ENCODE assay signal across 8 mouse cellular contexts in the genomic region with DNA sequence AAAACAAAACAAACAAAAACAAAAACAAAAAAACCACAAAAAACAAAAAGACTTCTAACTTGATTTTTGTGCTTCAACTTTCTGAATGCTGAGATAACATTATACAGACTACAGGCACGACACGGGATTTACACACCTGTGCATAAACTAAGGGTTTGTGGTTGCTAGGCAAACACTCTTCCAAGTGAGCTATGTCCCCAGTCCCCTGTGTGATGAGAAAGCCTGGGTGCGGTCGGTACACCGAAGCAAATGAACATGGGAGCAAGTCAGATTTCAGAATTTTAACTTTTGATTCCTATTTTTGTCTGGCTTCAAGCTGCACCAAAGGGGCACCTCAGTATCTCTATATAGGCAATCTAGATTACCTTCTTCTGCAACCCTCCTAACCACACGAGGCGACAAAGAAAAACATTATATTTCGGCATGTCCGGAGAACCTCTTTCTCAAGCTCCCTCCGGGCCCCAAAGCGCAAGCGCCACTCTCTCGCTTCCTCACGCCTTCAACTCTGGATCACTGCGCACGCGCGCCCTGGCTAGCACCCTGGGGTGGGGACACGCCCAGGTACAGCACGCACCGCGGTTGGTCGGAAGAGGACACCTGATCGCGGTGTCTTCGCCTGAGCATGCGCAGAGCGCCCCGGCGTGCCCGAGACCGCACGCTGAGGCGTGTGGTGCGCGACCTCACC. TPM values are rescaled to one million over a fixed set of nuclear protein-coding genes. Genes with fewer than 3 reads are reported as not detected.
DNase-seq lines count a peak whose midpoint lies in the region; ATAC-seq and TF ChIP-seq lines count a peak whose summit lies in the region.

Gene Parp6 (plus strand): TSS at position 663 of the 685 bp plus-strand sequence.

- no peaks in the 10 kb centered on the region for H3K9me3 ChIP-seq in MEL (replicated peaks; ENCODE audit: insufficient read depth, low read length)
- H3K9me3 ChIP-seq in forebrain, postnatal 0 days (ENCODE audit: low read length) = no peaks in the 10 kb centered on the region
- H3K9me3 ChIP-seq in lung, embryonic 15.5 days = no peaks in the 10 kb centered on the region

- H3K36me3 ChIP-seq in MEL (ENCODE audit: control insufficient read depth in 1 of 2, insufficient read depth in 2 of 2, low read length in 2 of 2) = peaks cover 0 to 10% of the 10 kb centered on the region in 2 experiments; a peak in 2 of 4 replicates
- H3K36me3 ChIP-seq in forebrain, postnatal 0 days (ENCODE audit: insufficient read depth) = no peaks in the 10 kb centered on the region
- no peaks in the 10 kb centered on the region for H3K36me3 ChIP-seq in lung, embryonic 15.5 days

- peak; percentile 98 for ATAC-seq in forebrain, postnatal 0 days
- peak; percentile 99 for ATAC-seq in lung, embryonic 15.5 days (ENCODE audit: borderline replicate concordance, extremely low read depth, low FRiP score, low TSS enrichment)

- no peak for TF ChIP-seq EP300 in MEL (IDR thresholded peaks at IDR 0.05; ENCODE audit: low read depth in 1 of 2, low read length in 2 of 2)

- TF ChIP-seq RAD21 in MEL (IDR thresholded peaks at IDR 0.05; ENCODE audit: low read depth, low read length) = no peak

- H3K9ac ChIP-seq in MEL (ENCODE audit: control insufficient read depth, low read depth, low read length, poor library complexity, severe bottlenecking) = peak within 1 kb of the TSS; percentile 85
- H3K9ac ChIP-seq in forebrain, postnatal 0 days = peak within 1 kb of the TSS; percentile 84
- peak within 1 kb of the TSS; percentile 88 for H3K9ac ChIP-seq in lung, embryonic 15.5 days

- H3K27me3 ChIP-seq in MEL (ENCODE audit: control insufficient read depth in 1 of 2, insufficient read depth in 2 of 2, low read length in 2 of 2) = no peaks in the 10 kb centered on the region
- no peaks in the 10 kb centered on the region for H3K27me3 ChIP-seq in cerebellum, adult 2 months (ENCODE audit: control insufficient read depth, insufficient read depth, low read length)
- H3K27me3 ChIP-seq in forebrain, postnatal 0 days (ENCODE audit: insufficient read depth, low read length) = no peaks in the 10 kb centered on the region
- H3K27me3 ChIP-seq in lung, embryonic 15.5 days = no peaks in the 10 kb centered on the region

- peaks cover 6% of the 10 kb centered on the region; the same call in 1 of the 2 replicates for H3K79me2 ChIP-seq in MEL (ENCODE audit: control insufficient read depth, insufficient read depth, low read length, poor library complexity)

- peak within 1 kb of the TSS; percentile 73 for H3K27ac ChIP-seq in MEL (ENCODE audit: control insufficient read depth, low read depth, low read length)
- peak within 1 kb of the TSS; percentile 69 for H3K27ac ChIP-seq in cerebellum, adult 2 months (ENCODE audit: insufficient read depth, low read length)
- peak within 1 kb of the TSS; percentile 84 for H3K27ac ChIP-seq in forebrain, postnatal 0 days (ENCODE audit: low read depth, low read length)
- H3K27ac ChIP-seq in lung, embryonic 15.5 days = peak within 1 kb of the TSS; percentile 94

- peak in 1 of 3 experiments; percentile 39; a peak in 2 of 6 replicates for TF ChIP-seq CTCF in MEL (IDR thresholded peaks at IDR 0.05 in 2 of 3, conservative IDR thresholded peaks at IDR 0.05 in 1 of 3; ENCODE audit: control insufficient read depth in 1 of 3, insufficient read depth in 1 of 3, low read depth in 2 of 3, low read length in 3 of 3, poor library complexity in 1 of 3, severe bottlenecking in 1 of 3)
- peak; percentile 24; the same call in 1 of the 2 replicates for TF ChIP-seq CTCF in cerebellum, adult 2 months (IDR thresholded peaks at IDR 0.05; ENCODE audit: borderline replicate concordance, insufficient read depth, low read depth, low read length)
- TF ChIP-seq CTCF in forebrain, postnatal 0 days (IDR thresholded peaks at IDR 0.05; ENCODE audit: low read depth) = peak; percentile 27; the same call in 1 of the 2 replicates

- peak; percentile 99 for DNase-seq in MEL (ENCODE audit: low read depth, low spot score)
- DNase-seq in cerebellum, adult 2 months = peak; percentile 100
- peak; percentile 100 for DNase-seq in forebrain, postnatal 0 days
- peak; percentile 100 for DNase-seq in heart, postnatal 4 days
- peak; percentile 99 for DNase-seq in layer of hippocampus, adult 8-10 months (ENCODE audit: low spot score in 2 of 2)
- peak; percentile 100 for DNase-seq in ovary, adult 18-20 months (ENCODE audit: low spot score)
- DNase-seq in thymus, postnatal 0 days (ENCODE audit: low spot score) = peak; percentile 100

- peak; percentile 11 to 97; a peak in 2 of 4 replicates for TF ChIP-seq POLR2A in MEL (IDR thresholded peaks at IDR 0.05; ENCODE audit: control insufficient read depth in 1 of 2, insufficient read depth in 1 of 2, low read depth in 1 of 2, low read length in 2 of 2, poor library complexity in 1 of 2)
- TF ChIP-seq POLR2A in cerebellum, adult 2 months (IDR thresholded peaks at IDR 0.05; ENCODE audit: borderline replicate concordance, insufficient read depth, low read length) = peak; percentile 90; the same call in 1 of the 2 replicates

- H3K4me1 ChIP-seq in MEL (ENCODE audit: control insufficient read depth in 1 of 2, insufficient read depth in 2 of 2, low read length in 2 of 2) = peaks cover 0 to 10% of the 10 kb centered on the region in 2 experiments; a peak in 2 of 4 replicates
- peaks cover 2% of the 10 kb centered on the region; the same call in 1 of the 2 replicates for H3K4me1 ChIP-seq in cerebellum, adult 2 months (ENCODE audit: control insufficient read depth, insufficient read depth, low read length)
- H3K4me1 ChIP-seq in forebrain, postnatal 0 days (ENCODE audit: insufficient read depth) = peaks cover 20% of the 10 kb centered on the region
- H3K4me1 ChIP-seq in lung, embryonic 15.5 days = peaks cover 9% of the 10 kb centered on the region

- H3K4me2 ChIP-seq in forebrain, postnatal 0 days (ENCODE audit: low read depth) = peak within 1 kb of the TSS; percentile 62
- peak within 1 kb of the TSS; percentile 59 for H3K4me2 ChIP-seq in lung, embryonic 15.5 days

- peak within 1 kb of the TSS; percentile 92 to 98 for H3K4me3 ChIP-seq in MEL (ENCODE audit: control insufficient read depth in 1 of 2, insufficient read depth in 1 of 2, low read depth in 2 of 2, low read length in 2 of 2)
- peak within 1 kb of the TSS; percentile 87 for H3K4me3 ChIP-seq in cerebellum, adult 2 months (replicated peaks; ENCODE audit: insufficient read depth, low read depth, low read length)
- peak within 1 kb of the TSS; percentile 94 for H3K4me3 ChIP-seq in forebrain, postnatal 0 days (ENCODE audit: low read depth, low read length)
- H3K4me3 ChIP-seq in lung, embryonic 15.5 days = peak within 1 kb of the TSS; percentile 91

- WGBS in cerebellum, adult 2 months = under 1% methylated on average over 36 of the region's 36 CpGs
- WGBS in forebrain, postnatal 0 days = 1% methylated on average over 36 of the region's 36 CpGs
- under 1% methylated on average over 36 of the region's 36 CpGs for WGBS in lung, embryonic 15.5 days

TF ChIP-seq in MEL, 35 proteins besides CTCF, POLR2A, EP300 and RAD21:
- TF ChIP-seq ZMIZ1 (IDR thresholded peaks at IDR 0.05; ENCODE audit: low read depth, low read length) = peak; percentile 92
- peak; percentile 7; the same call in 1 of the 2 replicates for TF ChIP-seq SMC3 (IDR thresholded peaks at IDR 0.05; ENCODE audit: low read depth, low read length)
- TF ChIP-seq NELFE (IDR thresholded peaks at IDR 0.05; ENCODE audit: low read depth, low read length) = peak; percentile 97
- TF ChIP-seq ELF1 (IDR thresholded peaks at IDR 0.05; ENCODE audit: low read depth, low read length) = peak; percentile 68
- TF ChIP-seq MYB (IDR thresholded peaks at IDR 0.05; ENCODE audit: low read depth, low read length) = no peak
- TF ChIP-seq TCF12 (IDR thresholded peaks at IDR 0.05; ENCODE audit: low read depth, low read length) = peak; percentile 44; the same call in 1 of the 2 replicates
- TF ChIP-seq HCFC1 (IDR thresholded peaks at IDR 0.05; ENCODE audit: low read depth, low read length) = peak; percentile 85
- peak; percentile 96 for TF ChIP-seq NRF1 (IDR thresholded peaks at IDR 0.05; ENCODE audit: insufficient read depth, low read depth, low read length, poor library complexity, severe bottlenecking)
- TF ChIP-seq USF1 (IDR thresholded peaks at IDR 0.05; ENCODE audit: low read depth, low read length) = peak; percentile 98
- peak; percentile 84 for TF ChIP-seq MYC (IDR thresholded peaks at IDR 0.05; ENCODE audit: low read depth, low read length)
- TF ChIP-seq BHLHE40 (IDR thresholded peaks at IDR 0.05; ENCODE audit: borderline replicate concordance, low read depth, low read length) = no peak
- TF ChIP-seq CHD1 (IDR thresholded peaks at IDR 0.05; ENCODE audit: low read depth, low read length) = no peak
- peak; percentile 94 for TF ChIP-seq TBP (IDR thresholded peaks at IDR 0.05; ENCODE audit: low read depth, low read length)
- TF ChIP-seq MAX (IDR thresholded peaks at IDR 0.05; ENCODE audit: low read length) = peak; percentile 86
- 0 out of 2 replicates have a peak, but pooled peaks have one; percentile 36 for TF ChIP-seq JUND (IDR thresholded peaks at IDR 0.05; ENCODE audit: low read depth, low read length)
- TF ChIP-seq POLR2AphosphoS2 (IDR thresholded peaks at IDR 0.05; ENCODE audit: low read length) = peak; percentile 90
- peak in 1 of 2 experiments; percentile 84; a peak in 2 of 4 replicates for TF ChIP-seq USF2 (IDR thresholded peaks at IDR 0.05; ENCODE audit: borderline replicate concordance in 1 of 2, insufficient read depth in 1 of 2, low read depth in 1 of 2, low read length in 2 of 2)
- peak; percentile 81 for TF ChIP-seq SIN3A (IDR thresholded peaks at IDR 0.05; ENCODE audit: low read length)
- no peak; the same call in 1 of the 2 replicates for TF ChIP-seq MXI1 (IDR thresholded peaks at IDR 0.05; ENCODE audit: low read depth, low read length)

RNA-seq across cellular contexts. Expression of gene Parp6, which starts in this region (rescaled TPM):
- 5.9 and 6.4 TPM in 2 replicates for total RNA-seq in MEL (2012; rRNA removed)
- polyA plus RNA-seq in MEL (2012; ENCODE audit: insufficient read depth in 1 of 2, insufficient read length in 2 of 2, low read depth in 1 of 2, low replicate concordance in 2 of 2, missing spikeins in 1 of 2) = 10 to 100 TPM in 1 of 2 experiments, not detected in 1; 13.8 TPM
- polyA plus RNA-seq in cerebellum, adult 2 months (2012; rRNA removed) = 174 and 176 TPM in 2 replicates
- 133 and 137 TPM in 2 replicates for total RNA-seq in forebrain, postnatal 0 days (2014; rRNA removed)
- polyA plus RNA-seq in forebrain, postnatal 0 days (2015; fragmentation: Nextera tagmentation; extraction: Ambion mirVana) = 181 and 195 TPM in 2 replicates
- total RNA-seq in heart, postnatal 4 days (2021) = 10 to 100 TPM; 16.7 to 17.3 TPM
- 100 to 1,000 TPM; 118 to 145 (median 127) TPM for total RNA-seq in layer of hippocampus, adult 8-10 months (2022)
- 18.3 and 21.6 TPM in 2 replicates for polyA plus RNA-seq in lung, embryonic 15.5 days (2015; fragmentation: Nextera tagmentation; extraction: Ambion mirVana)
- 23.7 and 25.2 TPM in 2 replicates for polyA plus RNA-seq in thymus, postnatal 0 days (2015; fragmentation: Nextera tagmentation; extraction: Ambion mirVana)

Comparison
In these comparisons a context has a peak if more than half of its experiments do, and no peak if none do; other contexts are left out.
1. Peak in every context shown above with its lines: DNase-seq, ATAC-seq, H3K4me3 ChIP-seq and H3K27ac ChIP-seq.